Mouse (Mus musculus) forebrain, embryonic 11.5 days (tissue): Measurements from ENCODE around the gene Arel1. TPM values are rescaled to one million over a fixed set of nuclear protein-coding genes. Genes with fewer than 3 reads are reported as not detected.
A peak's percentile ranks its signal among the peaks of the same experiment; 100 is the strongest.

Experiments
- ATAC-seq: fragments of 200-750 bp; cut with Nextera tagmentation; replicated peaks from 2 replicates; pipeline ENCODE4 v1.8.0; 2017; ENCODE audit warnings: moderate TSS enrichment; ENCODE audit not compliant: low FRiP score
- DNase-seq: peaks from one replicate; pipeline ENCODE4 v3.0.0-alpha.2; 2017; ENCODE audit warnings: low spot score
- H3K27ac ChIP-seq: fragments of 300-500 bp; sonication (generic); 2 replicates; pipeline ENCODE4 v1.5.1; 2014; ENCODE audit warnings: low read depth, low read length
- H3K27me3 ChIP-seq: fragments of 300-500 bp; sonication (generic); 2 replicates; pipeline ENCODE4 v1.6.1; 2014; ENCODE audit warnings: mild to moderate bottlenecking, low read length, mixed read lengths; ENCODE audit not compliant: control insufficient read depth, insufficient read depth
- H3K36me3 ChIP-seq: fragments of 300-500 bp; sonication (generic); 2 replicates; pipeline ENCODE4 v1.6.1; 2014; ENCODE audit warnings: mild to moderate bottlenecking, low read length, moderate library complexity, mixed read lengths; ENCODE audit not compliant: control insufficient read depth, insufficient read depth
- H3K4me1 ChIP-seq: fragments of 300-500 bp; sonication (generic); replicated peaks from 2 replicates; pipeline ENCODE4 v1.6.1; 2014; ENCODE audit warnings: low read length, mixed read lengths; ENCODE audit not compliant: control insufficient read depth, insufficient read depth
- H3K4me2 ChIP-seq: fragments of 300-500 bp; sonication (generic); 2 replicates; pipeline ENCODE4 v1.6.1; 2014; ENCODE audit warnings: low read depth, mild to moderate bottlenecking, low read length, moderate library complexity, mixed read lengths; ENCODE audit not compliant: severe bottlenecking
- H3K4me3 ChIP-seq: fragments of 300-500 bp; sonication (generic); 2 replicates; pipeline ENCODE4 v1.5.1; 2014; ENCODE audit warnings: low read depth, low read length
- H3K9ac ChIP-seq: fragments of 300-500 bp; sonication (generic); 2 replicates; pipeline ENCODE4 v1.6.1; 2014; ENCODE audit warnings: low read length
- H3K9me3 ChIP-seq: fragments of 300-500 bp; sonication (generic); 2 replicates; pipeline ENCODE4 v1.6.1; 2016; ENCODE audit warnings: low read length, mixed read lengths; ENCODE audit not compliant: control insufficient read depth
- WGBS: fragments of 180-500 bp; shearing (Covaris S2); extraction: QIAGEN DNeasy Blood & Tissue Kit; methylation state at CpG from one replicate; pipeline ENCODE4 v1.1.7; 2014; 5-methylcytosine and 5-hydroxymethylcytosine counted together
- polyA plus RNA-seq: library from polyadenylated mRNA; unstranded; fragments of >200 nt; fragmentation: Nextera tagmentation; extraction: Ambion mirVana; gene quantifications from 2 replicates; pipeline ENCODE4 v1.2.1, GENCODE M21; 2014

The Arel1 gene
- 25.1 and 29.3 TPM in 2 replicates for polyA plus RNA-seq

DNA sequence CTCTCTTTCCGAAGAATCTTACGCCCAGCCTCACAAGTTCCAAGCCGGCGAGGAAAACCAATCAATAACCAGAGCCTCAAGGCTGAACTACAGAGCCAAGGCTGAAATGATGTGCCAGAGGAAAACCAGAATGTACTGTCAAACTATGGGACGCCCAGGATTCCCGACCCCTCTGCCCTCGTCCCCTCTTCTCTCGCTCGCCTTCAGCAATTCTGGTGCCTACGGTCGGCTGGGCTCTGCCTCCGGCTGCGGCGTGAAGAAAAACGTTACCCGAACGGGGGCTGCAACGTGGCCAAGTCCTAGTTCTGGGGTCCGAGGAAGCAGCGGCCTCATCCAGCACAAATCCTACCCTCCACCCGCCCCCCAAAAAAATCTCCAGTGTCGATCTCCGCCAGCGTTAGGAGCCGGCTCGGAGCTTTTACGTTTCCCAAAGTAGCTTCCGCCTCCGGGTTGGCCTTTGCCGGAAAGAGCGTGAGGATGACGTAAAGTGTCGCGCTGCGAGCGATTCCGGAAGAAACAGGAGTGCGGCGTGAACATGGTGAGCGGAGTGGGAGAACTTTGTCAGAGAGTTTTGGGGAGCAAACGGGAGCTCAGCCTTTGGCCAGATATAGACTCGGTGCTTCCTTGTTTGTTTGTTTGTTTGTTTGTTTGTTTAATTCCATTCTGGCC lies at the start of gene Arel1, which contains the start of gene Fcf1:
Arel1 (minus strand) TSS at position 473 of the 669 bp plus-strand sequence.
Fcf1 (plus strand) TSS at position 470 of the 669 bp plus-strand sequence.
- peak within 1 kb of the TSS; percentile 65 for H3K9ac ChIP-seq
- ATAC-seq: 0 out of 2 replicates have a peak, but pooled peaks have one; percentile 46

DNA sequence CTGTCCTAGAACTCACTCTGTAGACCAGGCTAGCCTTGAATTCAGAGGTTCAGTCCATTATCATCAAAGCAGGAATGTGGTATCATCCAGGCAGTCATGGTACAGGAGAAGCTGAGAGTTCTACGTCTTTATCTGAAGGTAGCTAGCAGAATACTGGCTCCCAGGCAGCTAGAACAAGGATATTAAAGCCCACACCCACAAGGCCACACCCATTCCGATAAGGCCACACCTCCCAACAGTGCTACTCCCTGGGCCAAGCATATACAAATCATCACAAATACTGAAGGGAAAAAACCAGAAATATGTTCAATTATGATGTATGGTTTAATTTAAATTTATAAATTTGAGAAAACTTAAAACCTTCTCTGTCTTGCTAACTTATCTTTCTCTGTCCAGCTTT lies 41.5 kb upstream of the Arel1 start:
- ATAC-seq: no peak
- no peak overlapping the region for H3K4me3 ChIP-seq
- H3K36me3 ChIP-seq: peaks cover 13% of the 10 kb centered on the region; the same call in 1 of the 2 replicates

More for the DNA sequence above, at the start of gene Arel1, which contains the start of gene Fcf1:
- peak; percentile 89 for DNase-seq
- Histone ChIP-seq H3K27me3 (no peaks in the 10 kb centered on the region), H3K4me3 (peak within 1 kb of the TSS; percentile 62), H3K4me2 (peak within 1 kb of the TSS; percentile 68), H3K4me1 (peaks cover 8% of the 10 kb centered on the region; the same call in 1 of the 2 replicates), H3K27ac (no peak within 1 kb of the TSS), H3K9me3 (no peaks in the 10 kb centered on the region), H3K36me3 (peaks cover 6% of the 10 kb centered on the region; the same call in 1 of the 2 replicates)
- WGBS: under 1% methylated on average over 42 of the region's 42 CpGs

DNA sequence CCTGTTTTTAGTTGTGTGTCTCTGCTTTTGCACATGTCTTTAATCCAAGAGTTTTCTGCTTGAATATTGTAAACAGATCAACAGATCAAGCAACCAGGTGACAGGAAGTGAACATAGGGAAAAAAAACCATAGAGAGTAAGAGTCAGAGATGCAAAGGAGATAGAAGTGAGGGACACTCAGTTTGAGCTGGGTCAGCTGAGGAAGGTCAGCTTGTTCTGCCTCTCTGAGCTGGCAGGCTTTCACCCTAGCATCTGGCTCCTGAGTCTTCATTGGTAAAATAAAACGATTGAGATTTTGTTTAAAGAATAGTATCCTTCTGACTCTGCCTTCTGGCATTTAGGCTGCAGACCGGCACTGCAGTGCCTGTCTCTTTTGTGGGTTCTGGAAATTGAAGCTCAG lies 39.8 kb upstream of the Arel1 start:
- no peak for DNase-seq
- Histone ChIP-seq H3K4me2 (no peak overlapping the region), H3K9ac (no peak overlapping the region), H3K4me1 (no peaks in the 10 kb centered on the region), H3K4me3 (no peak overlapping the region), H3K36me3 (peaks cover 13% of the 10 kb centered on the region; the same call in 1 of the 2 replicates), H3K27ac (no peak overlapping the region), H3K27me3 (no peaks in the 10 kb centered on the region), H3K9me3 (no peaks in the 10 kb centered on the region; the same call in 1 of the 2 replicates)
- 92% methylated on average over 2 of the region's 2 CpGs for WGBS
- no peak for ATAC-seq

More for the DNA sequence above, 41.5 kb upstream of the Arel1 start:
- DNase-seq: no peak
- no peak overlapping the region for H3K4me2 ChIP-seq
- no peak overlapping the region for H3K27ac ChIP-seq
- H3K4me1 ChIP-seq: no peaks in the 10 kb centered on the region
- WGBS: 92% methylated on average over 2 of the region's 2 CpGs
- no peaks in the 10 kb centered on the region for H3K27me3 ChIP-seq
- H3K9me3 ChIP-seq: no peaks in the 10 kb centered on the region; the same call in 1 of the 2 replicates
- H3K9ac ChIP-seq: no peak overlapping the region

DNA sequence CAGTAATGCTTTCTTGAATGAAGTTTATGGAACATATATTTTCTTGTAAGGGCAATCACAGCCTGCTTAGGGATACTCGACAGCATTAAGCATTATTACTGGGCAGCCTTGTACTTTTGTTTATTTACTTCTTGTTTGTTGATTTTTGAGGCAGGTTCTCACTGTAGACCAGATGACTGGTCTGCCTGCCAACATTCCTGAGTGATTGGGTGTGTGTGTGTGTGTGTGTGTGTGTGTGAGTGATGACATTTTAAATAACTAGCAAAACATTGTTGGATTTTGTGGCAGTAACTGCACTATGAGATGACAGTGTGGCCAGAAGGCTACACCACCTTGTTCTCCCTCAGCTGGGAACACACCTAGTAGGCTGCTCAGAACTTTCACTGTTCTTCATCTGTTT lies 39.1 kb upstream of the Arel1 start:
- Histone ChIP-seq H3K9me3 (no peaks in the 10 kb centered on the region; the same call in 1 of the 2 replicates), H3K36me3 (peaks cover 8% of the 10 kb centered on the region; the same call in 1 of the 2 replicates), H3K4me3 (no peak overlapping the region), H3K4me1 (no peaks in the 10 kb centered on the region), H3K4me2 (no peak overlapping the region), H3K9ac (no peak overlapping the region), H3K27ac (no peak overlapping the region), H3K27me3 (no peaks in the 10 kb centered on the region)
- DNase-seq (no peak), ATAC-seq (no peak)
- WGBS: 95% methylated on average over 1 of the region's 1 CpGs

DNA sequence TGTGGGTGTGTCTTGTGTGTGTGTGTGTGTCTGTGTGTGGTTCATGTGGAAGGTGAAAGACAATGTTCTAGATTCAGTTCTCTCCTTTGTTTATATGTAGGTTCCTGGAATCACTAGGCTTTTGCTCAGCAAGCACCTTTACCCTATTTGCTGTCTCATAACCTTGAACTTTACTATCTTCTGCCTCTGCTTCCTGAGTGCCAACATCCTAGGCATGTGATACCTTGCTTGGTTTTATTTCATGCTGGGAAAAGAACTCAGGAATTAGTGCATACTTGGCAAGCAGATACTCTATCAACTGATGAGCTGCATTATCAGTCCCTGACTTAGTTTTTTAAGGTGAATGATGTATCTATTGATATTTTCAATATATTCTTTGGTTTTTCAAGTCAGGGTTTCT lies 36.3 kb upstream of the Arel1 start:
- Histone ChIP-seq H3K4me1 (no peaks in the 10 kb centered on the region), H3K9ac (no peak overlapping the region), H3K9me3 (peaks cover 2% of the 10 kb centered on the region; the same call in 1 of the 2 replicates), H3K36me3 (peaks cover 2% of the 10 kb centered on the region; the same call in 1 of the 2 replicates), H3K4me2 (no peak overlapping the region), H3K27me3 (no peaks in the 10 kb centered on the region), H3K4me3 (no peak overlapping the region), H3K27ac (no peak overlapping the region)
- ATAC-seq (no peak), DNase-seq (no peak)

DNA sequence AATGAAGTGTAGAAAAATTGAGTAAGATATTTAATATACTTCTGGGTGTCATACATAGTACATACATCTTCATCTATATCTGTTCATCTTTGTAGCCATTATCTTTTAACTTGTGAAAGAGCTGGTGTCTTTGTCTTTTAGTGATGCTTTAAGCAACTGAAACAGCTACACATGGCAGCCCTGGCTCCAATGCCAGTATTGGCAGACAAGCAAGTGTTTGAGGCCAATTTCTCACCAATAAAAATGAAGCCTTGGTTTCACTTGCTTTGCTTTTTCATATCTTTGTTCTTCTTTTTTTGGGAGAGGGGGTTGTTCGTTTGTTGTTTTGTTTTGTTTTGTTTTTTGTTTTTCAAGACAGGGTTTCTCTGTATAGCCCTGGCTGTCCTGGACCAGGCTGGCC lies 35.5 kb upstream of the Arel1 start:
- 100% methylated on average over 1 of the region's 1 CpGs for WGBS
- peaks cover 2% of the 10 kb centered on the region; the same call in 1 of the 2 replicates for H3K9me3 ChIP-seq
- H3K4me1 ChIP-seq: no peaks in the 10 kb centered on the region
- no peak for ATAC-seq
- no peaks in the 10 kb centered on the region for H3K27me3 ChIP-seq
- H3K4me3 ChIP-seq: no peak overlapping the region
- H3K27ac ChIP-seq: no peak overlapping the region
- no peak for DNase-seq
- H3K4me2 ChIP-seq: no peak overlapping the region
- no peak overlapping the region for H3K9ac ChIP-seq
- H3K36me3 ChIP-seq: peaks cover 2% of the 10 kb centered on the region; the same call in 1 of the 2 replicates

DNA sequence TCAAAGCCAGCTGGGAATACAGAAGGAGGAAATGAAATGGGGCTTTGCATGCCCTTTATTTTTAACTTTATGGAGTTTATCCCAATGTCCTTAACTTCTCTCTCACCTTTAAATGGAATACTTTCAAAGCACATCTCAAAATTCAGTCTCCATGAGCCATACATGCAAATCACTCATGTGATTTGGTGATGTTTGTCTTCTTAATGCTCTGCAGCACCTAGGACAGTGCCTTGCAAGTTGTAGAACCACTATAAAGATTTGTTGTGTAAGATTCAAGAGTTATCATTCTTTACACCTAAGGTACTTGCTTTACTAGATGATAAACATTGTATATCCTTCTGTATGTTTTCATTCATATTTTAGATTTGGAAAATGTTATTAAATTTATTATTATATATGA lies 28.4 kb upstream of the Arel1 start:
- Histone ChIP-seq H3K27me3 (no peaks in the 10 kb centered on the region), H3K27ac (no peak overlapping the region), H3K4me3 (peak overlapping the region; percentile 96; the same call in 1 of the 2 replicates), H3K4me1 (peaks cover 4% of the 10 kb centered on the region; the same call in 1 of the 2 replicates), H3K36me3 (no peaks in the 10 kb centered on the region), H3K9ac (no peak overlapping the region; the same call in 1 of the 2 replicates), H3K4me2 (peak overlapping the region; percentile 96), H3K9me3 (peaks cover 2% of the 10 kb centered on the region; the same call in 1 of the 2 replicates)
- no peak for ATAC-seq
- DNase-seq: no peak

DNA sequence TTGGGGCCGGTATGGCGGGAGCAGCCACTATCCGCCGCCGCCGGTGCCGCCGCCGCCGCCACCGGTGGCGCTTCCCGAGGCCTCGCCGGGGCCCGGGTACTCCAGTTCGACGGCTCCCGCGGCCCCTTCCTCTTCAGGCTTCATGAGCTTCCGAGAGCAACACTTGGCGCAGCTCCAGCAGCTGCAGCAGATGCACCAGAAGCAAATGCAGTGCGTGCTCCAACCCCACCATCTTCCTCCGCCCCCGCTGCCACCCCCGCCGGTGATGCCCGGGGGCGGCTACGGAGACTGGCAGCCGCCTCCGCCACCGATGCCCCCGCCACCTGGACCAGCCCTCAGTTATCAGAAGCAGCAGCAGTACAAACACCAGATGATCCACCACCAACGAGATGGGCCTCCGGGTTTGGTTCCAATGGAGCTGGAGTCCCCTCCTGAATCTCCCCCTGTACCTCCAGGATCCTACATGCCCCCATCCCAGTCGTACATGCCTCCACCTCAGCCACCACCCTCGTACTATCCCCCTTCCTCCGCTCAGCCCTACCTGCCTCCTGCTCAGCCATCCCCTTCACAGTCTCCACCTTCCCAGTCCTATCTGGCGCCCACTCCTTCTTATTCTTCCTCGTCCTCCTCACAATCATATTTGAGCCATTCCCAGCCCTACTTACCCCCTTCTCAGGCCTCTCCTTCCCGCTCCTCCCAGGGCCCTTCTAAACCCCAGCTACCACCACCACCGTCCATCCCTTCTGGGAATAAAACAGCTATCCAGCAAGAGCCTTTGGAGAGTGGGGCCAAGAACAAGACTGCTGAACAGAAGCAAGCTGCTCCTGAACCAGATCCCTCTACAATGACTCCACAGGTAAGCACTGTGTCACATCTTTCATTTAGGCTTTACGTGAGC lies 26.1 kb upstream of the Arel1 start:
- peak; percentile 72 for ATAC-seq
- H3K4me3 ChIP-seq: peak overlapping the region; percentile 96
- WGBS: under 1% methylated on average over 43 of the region's 44 CpGs

More for the DNA sequence above, 26.1 kb upstream of the Arel1 start:
- Histone ChIP-seq H3K4me1 (peaks cover 4% of the 10 kb centered on the region; the same call in 1 of the 2 replicates), H3K4me2 (peak overlapping the region; percentile 96), H3K9me3 (no peaks in the 10 kb centered on the region), H3K27me3 (no peaks in the 10 kb centered on the region), H3K9ac (peak overlapping the region; percentile 99), H3K27ac (peak overlapping the region; percentile 53; the same call in 1 of the 2 replicates), H3K36me3 (no peaks in the 10 kb centered on the region)
- DNase-seq: peak; percentile 69
